Mouse (Mus musculus): ENCODE measurements around the gene Zfp518b.

- TF ChIP-seq CTCF (IDR thresholded peaks at IDR 0.05; ENCODE audit: insufficient read depth, low read length) (no peak), POLR2A (IDR thresholded peaks at IDR 0.05; ENCODE audit: borderline replicate concordance, extremely low read depth, low read depth, low read length) (no peak)
Measured at GRCm38 (mm10) chr5:38634321-38635164, 50.1 kb downstream of the Zfp518b start.

All from lung, adult 2 months (tissue).